Mouse (Mus musculus) adrenal gland, postnatal 0 days (tissue): Measurements from ENCODE around the gene Fam163b. TPM values are rescaled to one million over a fixed set of nuclear protein-coding genes. Genes with fewer than 3 reads are reported as not detected.

Experiments
- polyA plus RNA-seq: library from polyadenylated mRNA; unstranded; fragments of >200 nt; fragmentation: Nextera tagmentation; extraction: Ambion mirVana; gene quantifications from 2 replicates; pipeline ENCODE4 v1.2.1, GENCODE M21; 2015

The Fam163b gene
- polyA plus RNA-seq = 3.1 and 5.9 TPM in 2 replicates

DNA sequence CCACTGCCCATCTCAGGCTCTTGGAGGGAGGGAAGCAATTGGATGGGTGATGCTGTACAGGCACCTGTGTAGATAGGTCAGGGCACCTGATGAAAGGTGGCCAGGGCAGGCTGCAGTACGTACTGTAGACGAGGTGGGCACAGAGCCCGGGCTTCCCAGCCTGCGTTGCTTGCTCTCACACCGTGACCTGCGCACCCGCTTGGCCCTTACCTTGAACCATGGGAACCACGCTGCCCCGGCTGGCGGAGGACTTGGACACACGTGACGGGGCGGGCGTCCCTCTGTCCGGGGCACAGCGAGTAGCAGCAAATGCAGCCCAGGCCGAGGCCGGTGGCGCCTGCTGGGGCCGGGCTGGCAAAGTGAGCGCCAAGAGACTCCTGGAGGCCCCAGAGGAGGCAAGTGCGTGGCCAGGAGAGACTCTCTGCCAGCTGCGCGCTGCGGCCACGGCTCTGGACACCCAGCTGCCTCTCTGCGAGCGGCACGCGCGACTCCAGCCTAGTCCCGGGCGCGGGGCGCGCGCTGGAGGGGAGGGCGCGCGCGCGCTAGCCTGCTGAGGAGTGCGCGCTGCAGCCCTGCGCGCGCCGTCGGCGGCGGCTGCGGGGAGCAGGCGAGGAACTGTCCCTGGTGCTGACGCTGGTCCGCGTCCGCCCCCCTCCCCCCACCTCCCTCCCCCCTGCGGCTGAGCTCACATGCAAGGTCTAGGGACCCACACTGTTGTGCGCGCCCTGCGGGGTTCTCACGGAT lies at the start of gene Fam163b:
TSS of gene Fam163b (minus strand) at position 542 of the 744 bp plus-strand sequence.

DNA sequence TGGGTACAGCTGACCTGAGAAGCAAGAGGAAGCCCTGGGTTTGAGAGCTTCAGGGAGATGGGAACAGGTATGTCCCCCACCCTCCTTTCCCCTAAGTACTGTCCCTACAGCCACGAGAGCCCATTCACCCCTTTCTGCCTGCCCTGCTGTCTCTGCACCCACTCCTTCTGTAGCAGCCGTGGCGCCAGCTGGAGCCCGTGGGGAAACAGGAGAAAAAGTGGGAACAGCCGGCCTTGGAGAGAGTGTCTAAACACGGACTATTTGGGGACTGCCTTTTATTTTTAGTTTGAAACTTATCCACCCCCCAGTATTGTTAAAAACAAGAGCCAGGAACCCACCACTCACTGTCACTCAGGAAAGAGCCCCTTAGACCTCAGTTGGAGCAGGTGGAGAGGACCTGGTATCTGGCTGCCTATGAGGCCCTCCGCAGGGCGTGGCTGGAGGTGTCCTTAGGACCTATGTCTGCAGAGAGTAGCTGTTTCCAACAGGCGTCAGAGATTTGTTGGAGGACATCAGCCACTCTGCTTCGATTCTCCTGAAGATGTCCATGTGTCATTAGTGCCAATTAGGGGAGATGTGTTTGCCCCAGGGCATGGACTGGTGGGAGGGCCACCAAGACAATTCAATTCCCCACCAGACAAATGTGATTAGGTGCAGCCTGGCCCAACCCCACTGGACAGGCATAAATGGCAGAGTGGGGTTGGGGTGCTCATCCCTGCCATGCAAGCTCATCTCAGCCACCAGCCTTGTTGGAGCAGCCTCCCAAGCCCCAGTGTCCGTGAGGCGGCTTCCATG lies 22.7 kb upstream of the Fam163b start, which contains the start of gene Dbh:
TSS of gene Dbh (plus strand) at position 438 of the 795 bp plus-strand sequence.

DNA sequence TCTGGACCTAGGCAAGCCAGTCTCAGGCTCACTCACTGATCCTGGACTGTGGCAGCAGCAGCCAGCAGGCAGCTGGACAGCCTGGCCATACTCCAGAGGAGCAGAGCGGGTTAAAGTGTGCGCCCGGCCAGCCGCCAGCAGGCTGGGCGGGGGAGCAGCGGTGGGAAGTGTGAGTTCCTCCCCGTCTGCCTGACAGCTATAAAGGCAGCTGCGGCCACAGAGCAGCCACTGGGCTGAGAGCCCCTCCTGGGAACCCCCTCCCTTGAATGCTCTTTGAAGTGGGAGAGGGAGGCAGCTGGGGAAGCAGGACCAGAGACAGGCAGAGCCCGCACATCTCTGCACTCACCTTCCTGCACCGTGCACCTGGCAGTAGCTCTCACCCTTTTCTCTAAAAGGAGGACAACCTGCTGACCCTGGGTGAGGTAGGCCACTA lies 63.1 kb downstream of the Fam163b start, which contains the start of gene Adamtsl2:
TSS of gene Adamtsl2 (plus strand) at position 228 of the 433 bp plus-strand sequence.

DNA sequence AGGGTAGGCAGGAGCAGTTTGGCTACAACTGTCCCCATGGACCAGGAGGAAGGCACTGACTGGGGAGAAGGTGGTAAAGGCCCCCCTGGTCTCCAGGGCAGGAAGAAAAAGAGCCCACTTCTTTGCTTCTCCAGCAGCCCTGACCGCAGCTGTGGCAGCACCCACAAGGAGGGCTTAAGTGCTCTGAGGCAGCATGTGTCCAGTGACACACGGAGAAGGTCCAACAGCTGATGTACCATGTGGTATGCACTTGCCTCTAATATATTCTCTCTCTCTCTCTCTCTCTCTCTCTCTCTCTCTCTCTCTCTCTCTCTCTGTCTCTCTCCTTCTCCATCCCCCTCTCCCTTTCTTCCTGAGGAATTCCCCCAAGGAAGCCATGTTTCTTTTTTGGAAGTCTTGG lies 70.3 kb downstream of the Fam163b start, which contains the start of gene Mymk:
TSS of gene Mymk (minus strand) at position 202 of the 400 bp plus-strand sequence.

Other genes starting within 250 kb of the Fam163b start
- 13.0 and 15.4 TPM in 2 replicates for gene Surf6, start 239.6 kb downstream of the Fam163b start, polyA plus RNA-seq
- gene Med22, start 231.8 kb downstream of the Fam163b start, polyA plus RNA-seq = 34.2 and 35.7 TPM in 2 replicates
- gene Rpl7a, start 231.7 kb downstream of the Fam163b start, polyA plus RNA-seq = 413 and 440 TPM in 2 replicates
- 41.6 and 57.7 TPM in 2 replicates for gene Surf2, start 226.1 kb downstream of the Fam163b start, polyA plus RNA-seq
- gene Surf1, start 226.0 kb downstream of the Fam163b start, polyA plus RNA-seq = 95.5 and 103 TPM in 2 replicates
- 122 and 190 TPM in 2 replicates for gene Surf4, start 208.6 kb downstream of the Fam163b start, polyA plus RNA-seq
- 0.15 TPM in 1 of 2 replicates, not detected in the other for gene Stkld1, start 208.4 kb downstream of the Fam163b start, polyA plus RNA-seq
- gene Rexo4, start 178.1 kb downstream of the Fam163b start, polyA plus RNA-seq = 18.0 and 23.2 TPM in 2 replicates
- 0.17 and 0.20 TPM in 2 replicates for gene Adamts13, start 169.1 kb downstream of the Fam163b start, polyA plus RNA-seq
- gene Cacfd1, start 132.6 kb downstream of the Fam163b start, polyA plus RNA-seq = 34.2 and 43.9 TPM in 2 replicates
- gene Slc2a6, start 114.5 kb downstream of the Fam163b start, polyA plus RNA-seq = 1.5 and 2.3 TPM in 2 replicates
- 0.14 and 0.54 TPM in 2 replicates for gene Mymk, start 70.3 kb downstream of the Fam163b start, polyA plus RNA-seq
- 2.6 and 3.5 TPM in 2 replicates for gene Adamtsl2, start 63.1 kb downstream of the Fam163b start, polyA plus RNA-seq
- gene Dbh, start 22.7 kb upstream of the Fam163b start, polyA plus RNA-seq = 237 and 244 TPM in 2 replicates
- 14.1 and 17.7 TPM in 2 replicates for gene Sardh, start 105.8 kb upstream of the Fam163b start, polyA plus RNA-seq